Mouse (Mus musculus) inflammation-experienced regulatory T-cells, adult 16 weeks (primary cell): ENCODE results near the gene Malrd1. TPM values are rescaled to one million over a fixed set of nuclear protein-coding genes. Genes with fewer than 3 reads are reported as not detected.

Experiments
- polyA plus RNA-seq: library from polyadenylated mRNA; unstranded; fragments of 100-300 nt; shearing (Covaris generic); gene quantifications from one replicate; pipeline ENCODE4 v1.2.1, GENCODE M21; 2017

The Malrd1 gene
- polyA plus RNA-seq: not detected

DNA sequence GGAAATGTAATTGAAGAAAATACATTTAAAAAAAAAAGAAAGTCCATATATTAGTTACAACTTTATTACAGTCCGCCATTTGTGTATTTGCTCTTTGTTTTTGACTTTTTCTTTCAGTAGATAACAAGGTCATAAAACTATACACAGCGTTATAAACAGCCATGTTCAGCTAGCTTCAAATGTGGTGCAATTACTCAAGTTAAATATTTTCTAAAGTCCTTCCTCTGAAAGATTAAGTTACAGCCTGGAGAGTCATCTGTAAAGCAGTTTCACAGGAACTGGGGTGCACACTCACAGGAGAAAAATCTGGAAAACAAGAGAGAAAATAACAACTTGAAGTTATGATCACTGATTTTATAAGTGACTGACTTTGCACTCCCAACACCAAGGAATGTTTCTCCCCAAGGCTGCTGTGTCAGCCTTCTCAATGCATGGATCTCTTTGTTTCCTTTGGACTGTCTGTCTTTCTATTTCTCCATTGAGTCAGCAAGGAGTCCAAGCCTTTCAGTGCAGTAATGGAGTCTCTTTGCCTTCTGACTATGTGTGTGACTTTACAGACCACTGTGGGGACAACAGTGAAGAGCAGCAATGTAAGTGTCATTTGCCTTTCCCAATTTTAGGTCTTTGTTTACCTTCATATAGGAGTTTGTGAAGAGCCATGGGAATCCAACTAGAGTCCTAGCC lies at the start of gene Malrd1:
Gene Malrd1 (plus strand): TSS at position 239 of the 684 bp plus-strand sequence.

